ENCODE assay signal across 13 mouse cellular contexts in the genomic region with DNA sequence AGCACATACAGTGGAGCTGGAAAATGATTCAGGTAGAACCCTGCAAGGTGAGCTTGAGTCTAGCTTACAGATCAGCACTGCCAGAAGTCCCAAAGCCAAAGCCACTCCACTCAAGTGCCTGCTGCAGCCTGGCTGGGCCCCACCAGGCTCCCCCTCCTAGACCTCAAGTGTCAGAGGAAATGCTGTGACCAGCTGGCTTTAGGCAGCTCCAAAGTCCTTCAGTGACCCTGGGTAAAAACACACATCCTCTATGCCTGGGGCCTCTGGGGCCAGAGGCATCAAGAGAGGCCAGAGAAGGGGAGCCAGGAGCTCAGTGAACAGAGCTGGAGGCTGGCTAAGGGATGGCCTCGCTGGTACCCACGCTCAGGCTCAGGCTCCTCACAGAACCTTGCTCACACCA. TPM values are rescaled to one million over a fixed set of nuclear protein-coding genes. Genes with fewer than 3 reads are reported as not detected.
DNase-seq lines count a peak whose midpoint lies in the region; ATAC-seq and TF ChIP-seq lines count a peak whose summit lies in the region.
"Had no signal": no experiment of that assay in that cellular context is flagged by ENCODE, and none has a peak within 500 bp of the region (broad histone marks: within the 10 kb centered on the region; RNA-seq: fewer than 3 reads in every experiment).

No protein-coding gene starts in this region.

- no peaks in the 10 kb centered on the region for H3K27me3 ChIP-seq in kidney, embryonic 15.5 days
- H3K27me3 ChIP-seq in embryonic facial prominence, embryonic 12.5 days, result no peaks in the 10 kb centered on the region
- no peaks in the 10 kb centered on the region for H3K27me3 ChIP-seq in heart, postnatal 0 days (ENCODE audit: control insufficient read depth, insufficient read depth, low read length)
- H3K27me3 ChIP-seq in lung, postnatal 0 days (replicated peaks; ENCODE audit: insufficient read depth, low read length), result no peaks in the 10 kb centered on the region

- no peak for TF ChIP-seq EP300 in heart, postnatal 0 days (IDR thresholded peaks at IDR 0.05; ENCODE audit: low read depth)
- TF ChIP-seq EP300 in lung, postnatal 0 days (IDR thresholded peaks at IDR 0.05), result no peak

- H3K9ac ChIP-seq in kidney, embryonic 15.5 days, result no peak overlapping the region; the same call in 1 of the 2 replicates
- H3K9ac ChIP-seq in embryonic facial prominence, embryonic 12.5 days, result no peak overlapping the region
- no peak overlapping the region for H3K9ac ChIP-seq in heart, postnatal 0 days (replicated peaks; ENCODE audit: low read depth, low read length)
- H3K9ac ChIP-seq in lung, postnatal 0 days (replicated peaks; ENCODE audit: low read depth), result no peak overlapping the region

- DNase-seq in kidney, postnatal 36 days, result no peak
- DNase-seq in heart, postnatal 0 days (ENCODE audit: low spot score), result peak; percentile 76
- peak; percentile 79 for DNase-seq in lung, postnatal 0 days (ENCODE audit: low spot score)
- DNase-seq in Muller cell, postnatal 12 days (ENCODE audit: inconsistent ontology term), result no peak
- DNase-seq in frontal cortex, postnatal 36 days (ENCODE audit: low spot score in 2 of 2), result no peak
- no peak for DNase-seq in thymus, postnatal 25 days
- DNase-seq: adrenal gland, postnatal 10 days; kidney, adult 11 months; right cerebral cortex, postnatal 25 days; thymus, postnatal 4 days had no signal

- peaks cover 97% of the 10 kb centered on the region for H3K4me1 ChIP-seq in kidney, embryonic 15.5 days
- peaks cover 95% of the 10 kb centered on the region for H3K4me1 ChIP-seq in embryonic facial prominence, embryonic 12.5 days
- peaks cover 55% of the 10 kb centered on the region for H3K4me1 ChIP-seq in heart, postnatal 0 days (ENCODE audit: control insufficient read depth, insufficient read depth)
- peaks cover 24% of the 10 kb centered on the region; the same call in 1 of the 2 replicates for H3K4me1 ChIP-seq in lung, postnatal 0 days (ENCODE audit: insufficient read depth, low read depth, low read length)

- no peak; the same call in 1 of the 2 replicates for ATAC-seq in kidney, embryonic 15.5 days (replicated peaks; ENCODE audit: low FRiP score)
- no peak for ATAC-seq in embryonic facial prominence, embryonic 12.5 days (ENCODE audit: insufficient number of reproducible peaks, insufficient read depth, low FRiP score, low TSS enrichment)
- ATAC-seq in heart, postnatal 0 days (ENCODE audit: insufficient read depth, low read depth), result peak; percentile 78
- ATAC-seq in lung, postnatal 0 days, result peak; percentile 71

- H3K27ac ChIP-seq in kidney, embryonic 15.5 days, result peak overlapping the region; percentile 67
- H3K27ac ChIP-seq in embryonic facial prominence, embryonic 12.5 days, result 0 out of 2 replicates have a peak overlapping the region, but pooled peaks have one; percentile 18
- peak overlapping the region; percentile 36; the same call in 1 of the 2 replicates for H3K27ac ChIP-seq in heart, postnatal 0 days (ENCODE audit: low read depth)
- H3K27ac ChIP-seq in lung, postnatal 0 days (ENCODE audit: low read length), result peak overlapping the region; percentile 14

- H3K4me2 ChIP-seq in kidney, embryonic 15.5 days, result no peak overlapping the region
- no peak overlapping the region for H3K4me2 ChIP-seq in embryonic facial prominence, embryonic 12.5 days (replicated peaks)
- no peak overlapping the region for H3K4me2 ChIP-seq in heart, postnatal 0 days (ENCODE audit: low read depth, low read length)
- H3K4me2 ChIP-seq in lung, postnatal 0 days (replicated peaks; ENCODE audit: low read depth, low read length), result no peak overlapping the region

- 25% methylated on average over 2 of the region's 2 CpGs for WGBS in kidney, embryonic 15.5 days
- 33% methylated on average over 2 of the region's 2 CpGs for WGBS in embryonic facial prominence, embryonic 12.5 days
- WGBS in heart, postnatal 0 days, result 23% methylated on average over 2 of the region's 2 CpGs
- WGBS in lung, postnatal 0 days, result 18% methylated on average over 2 of the region's 2 CpGs

- TF ChIP-seq CTCF in heart, postnatal 0 days (IDR thresholded peaks at IDR 0.05; ENCODE audit: low read depth), result no peak
- TF ChIP-seq CTCF in lung, postnatal 0 days (IDR thresholded peaks at IDR 0.05), result no peak

- H3K9me3 ChIP-seq in kidney, embryonic 15.5 days (replicated peaks), result no peaks in the 10 kb centered on the region
- H3K9me3 ChIP-seq in embryonic facial prominence, embryonic 12.5 days, result no peaks in the 10 kb centered on the region
- no peaks in the 10 kb centered on the region for H3K9me3 ChIP-seq in heart, postnatal 0 days (replicated peaks; ENCODE audit: control insufficient read depth, low read length)
- H3K9me3 ChIP-seq in lung, postnatal 0 days (ENCODE audit: low read length), result no peaks in the 10 kb centered on the region

- H3K36me3 ChIP-seq in kidney, embryonic 15.5 days, result no peaks in the 10 kb centered on the region
- H3K36me3 ChIP-seq in embryonic facial prominence, embryonic 12.5 days, result no peaks in the 10 kb centered on the region
- H3K36me3 ChIP-seq in heart, postnatal 0 days (replicated peaks; ENCODE audit: control insufficient read depth, insufficient read depth, low read length), result no peaks in the 10 kb centered on the region
- no peaks in the 10 kb centered on the region for H3K36me3 ChIP-seq in lung, postnatal 0 days (ENCODE audit: insufficient read depth, low read length)
- H3K36me3 ChIP-seq: G1E had no signal

- H3K4me3 ChIP-seq in kidney, embryonic 15.5 days (replicated peaks), result no peak overlapping the region
- H3K4me3 ChIP-seq in embryonic facial prominence, embryonic 12.5 days, result no peak overlapping the region
- H3K4me3 ChIP-seq in heart, postnatal 0 days (ENCODE audit: low read depth, low read length), result no peak overlapping the region
- H3K4me3 ChIP-seq in lung, postnatal 0 days (ENCODE audit: low read depth, low read length), result no peak overlapping the region

RNA-seq across cellular contexts. Expression of a gene that starts 25.9 kb away (rescaled TPM):
- 4.0 and 4.5 TPM in 2 replicates for polyA plus RNA-seq in kidney, embryonic 15.5 days (2015; fragmentation: Nextera tagmentation; extraction: Ambion mirVana)
- polyA plus RNA-seq in embryonic facial prominence, embryonic 12.5 days (2016; fragmentation: Nextera tagmentation; extraction: Ambion mirVana), result 5.8 and 6.7 TPM in 2 replicates
- 6.3 and 12.9 TPM in 2 replicates for total RNA-seq in heart, postnatal 0 days (2014; rRNA removed; ENCODE audit: low replicate concordance)
- 4.3 and 4.4 TPM in 2 replicates for polyA plus RNA-seq in heart, postnatal 0 days (2015; fragmentation: Nextera tagmentation; extraction: Ambion mirVana)
- polyA plus RNA-seq in lung, postnatal 0 days (2015; fragmentation: Nextera tagmentation; extraction: Ambion mirVana), result 9.8 and 11.1 TPM in 2 replicates
- polyA plus RNA-seq: G1E had no signal

RNA-seq across cellular contexts. Expression of a gene that starts 31.7 kb away (rescaled TPM):
- 0.40 and 0.64 TPM in 2 replicates for polyA plus RNA-seq in kidney, embryonic 15.5 days (2015; fragmentation: Nextera tagmentation; extraction: Ambion mirVana)
- 0.39 TPM in 1 of 2 replicates, not detected in the other for polyA plus RNA-seq in embryonic facial prominence, embryonic 12.5 days (2016; fragmentation: Nextera tagmentation; extraction: Ambion mirVana)
- total RNA-seq in heart, postnatal 0 days (2014; rRNA removed; ENCODE audit: low replicate concordance), result 3.1 TPM in 1 of 2 replicates, not detected in the other
- 0.36 and 1.1 TPM in 2 replicates for polyA plus RNA-seq in heart, postnatal 0 days (2015; fragmentation: Nextera tagmentation; extraction: Ambion mirVana)
- 1.1 and 2.5 TPM in 2 replicates for polyA plus RNA-seq in lung, postnatal 0 days (2015; fragmentation: Nextera tagmentation; extraction: Ambion mirVana)
- polyA plus RNA-seq: G1E had no signal

Comparison
In these comparisons a context has a peak if more than half of its experiments do, and no peak if none do; other contexts are left out.
1. ATAC-seq: peak in heart, postnatal 0 days (single experiment) and lung, postnatal 0 days (single experiment); none in kidney, embryonic 15.5 days (single experiment) and embryonic facial prominence, embryonic 12.5 days (single experiment).
2. H3K27ac ChIP-seq: peak in every context shown above with its lines; median percentile 67 in kidney, embryonic 15.5 days; 36 in heart, postnatal 0 days; 18 in embryonic facial prominence, embryonic 12.5 days; 14 in lung, postnatal 0 days.
3. DNase-seq: peak in heart, postnatal 0 days (single experiment) and lung, postnatal 0 days (single experiment); none in kidney, postnatal 36 days (0 of 2), Muller cell, postnatal 12 days (single experiment), frontal cortex, postnatal 36 days (0 of 2) and thymus, postnatal 25 days (single experiment).